Comparison of ENCODE assay signal across 8 mouse cellular contexts in the genomic region with DNA sequence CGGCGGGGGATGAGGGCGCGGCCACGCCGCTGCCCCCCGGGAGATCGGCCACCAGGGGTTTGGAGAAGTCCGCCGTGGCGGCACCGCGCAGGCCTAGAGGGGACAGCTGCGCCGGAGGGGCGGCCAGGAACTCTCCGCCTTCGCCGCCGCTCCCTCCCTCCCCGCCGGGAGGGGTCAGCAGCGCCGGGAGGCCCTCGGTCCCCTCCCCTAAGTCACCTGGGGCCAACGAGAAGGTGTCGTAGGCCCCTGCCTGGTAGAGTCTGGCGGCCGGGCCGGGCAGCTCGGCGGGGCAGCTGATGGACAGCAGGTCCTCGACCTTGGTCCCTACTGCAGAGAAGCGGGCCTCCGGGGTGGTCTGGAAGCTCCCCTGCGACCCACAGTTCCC. TPM values are rescaled to one million over a fixed set of nuclear protein-coding genes. Genes with fewer than 3 reads are reported as not detected.
A peak's percentile ranks its signal among the peaks of the same experiment; 100 is the strongest.
DNase-seq lines count a peak whose midpoint lies in the region; ATAC-seq and TF ChIP-seq lines count a peak whose summit lies in the region.
"Had no signal": no experiment of that assay in that cellular context is flagged by ENCODE, and none has a peak within 500 bp of the region (broad histone marks: within the 10 kb centered on the region; RNA-seq: fewer than 3 reads in every experiment).

No protein-coding gene starts in this region.

- H3K4me2 ChIP-seq in liver, embryonic 11.5 days: peak overlapping the region; percentile 51
- H3K4me2 ChIP-seq in liver, postnatal 0 days (ENCODE audit: low read depth, low read length): no peak overlapping the region
- peak overlapping the region; percentile 81 for H3K4me2 ChIP-seq in hindbrain, embryonic 16.5 days (ENCODE audit: low read length)
- peak overlapping the region; percentile 77 for H3K4me2 ChIP-seq in neural tube, embryonic 12.5 days (replicated peaks)

- H3K4me3 ChIP-seq in liver, embryonic 11.5 days (ENCODE audit: low read depth, low read length): peak overlapping the region; percentile 38
- H3K4me3 ChIP-seq in liver, postnatal 0 days (ENCODE audit: low read depth, low read length): no peak overlapping the region
- H3K4me3 ChIP-seq in forebrain, embryonic 10.5 days: peak overlapping the region; percentile 57
- peak overlapping the region; percentile 51 for H3K4me3 ChIP-seq in hindbrain, embryonic 16.5 days (ENCODE audit: low read length)
- H3K4me3 ChIP-seq in neural tube, embryonic 12.5 days: peak overlapping the region; percentile 36

- H3K27me3 ChIP-seq in liver, embryonic 11.5 days (replicated peaks; ENCODE audit: control insufficient read depth, insufficient read depth, low read length): peaks cover 84% of the 10 kb centered on the region
- peaks cover 61% of the 10 kb centered on the region for H3K27me3 ChIP-seq in liver, postnatal 0 days (ENCODE audit: insufficient read depth, low read length)
- H3K27me3 ChIP-seq in forebrain, embryonic 10.5 days (ENCODE audit: poor library complexity, severe bottlenecking): peaks cover 92% of the 10 kb centered on the region
- peaks cover 48% of the 10 kb centered on the region for H3K27me3 ChIP-seq in hindbrain, embryonic 16.5 days (replicated peaks; ENCODE audit: control insufficient read depth, insufficient read depth, low read length)
- peaks cover 85% of the 10 kb centered on the region for H3K27me3 ChIP-seq in neural tube, embryonic 12.5 days (replicated peaks)

- H3K4me1 ChIP-seq in liver, embryonic 11.5 days (replicated peaks; ENCODE audit: control insufficient read depth, insufficient read depth, low read length): peaks cover 8% of the 10 kb centered on the region
- H3K4me1 ChIP-seq in liver, postnatal 0 days (ENCODE audit: insufficient read depth): peaks cover 7% of the 10 kb centered on the region; the same call in 1 of the 2 replicates
- H3K4me1 ChIP-seq in forebrain, embryonic 10.5 days: peaks cover 29% of the 10 kb centered on the region
- H3K4me1 ChIP-seq in hindbrain, embryonic 16.5 days (ENCODE audit: control insufficient read depth, insufficient read depth, low read depth, low read length): peaks cover 20% of the 10 kb centered on the region
- H3K4me1 ChIP-seq in neural tube, embryonic 12.5 days: peaks cover 27% of the 10 kb centered on the region

- H3K9ac ChIP-seq in liver, embryonic 11.5 days (ENCODE audit: low read depth, low read length): no peak overlapping the region
- H3K9ac ChIP-seq in liver, postnatal 0 days (replicated peaks): no peak overlapping the region
- peak overlapping the region; percentile 41; the same call in 1 of the 2 replicates for H3K9ac ChIP-seq in hindbrain, embryonic 16.5 days (ENCODE audit: low read depth, low read length)
- H3K9ac ChIP-seq in neural tube, embryonic 12.5 days: no peak overlapping the region

- no peaks in the 10 kb centered on the region for H3K9me3 ChIP-seq in liver, embryonic 11.5 days (ENCODE audit: control insufficient read depth, low read length)
- no peaks in the 10 kb centered on the region for H3K9me3 ChIP-seq in liver, postnatal 0 days (ENCODE audit: low read length)
- no peaks in the 10 kb centered on the region for H3K9me3 ChIP-seq in forebrain, embryonic 10.5 days
- no peaks in the 10 kb centered on the region for H3K9me3 ChIP-seq in hindbrain, embryonic 16.5 days (ENCODE audit: control insufficient read depth, low read length)
- no peaks in the 10 kb centered on the region for H3K9me3 ChIP-seq in neural tube, embryonic 12.5 days

- TF ChIP-seq CTCF in liver, postnatal 0 days (IDR thresholded peaks at IDR 0.05; ENCODE audit: low read depth): no peak

- ATAC-seq in liver, embryonic 11.5 days (replicated peaks; ENCODE audit: low FRiP score): no peak
- ATAC-seq in liver, postnatal 0 days: no peak
- ATAC-seq in hindbrain, embryonic 16.5 days: no peak
- no peak for ATAC-seq in neural tube, embryonic 12.5 days (ENCODE audit: low FRiP score, low read depth)
- ATAC-seq: activated CD4-positive, CD25-positive, alpha-beta regulatory T cell, adult 4 months had no signal

- WGBS in liver, embryonic 11.5 days: 2% methylated on average over 34 of the region's 36 CpGs
- under 1% methylated on average over 28 of the region's 36 CpGs for whole genome bisulfite sequencing in liver, postnatal 0 days (ENCODE audit: insufficient replicate concordance)
- WGBS in forebrain, embryonic 10.5 days: under 1% methylated on average over 27 of the region's 36 CpGs
- 1% methylated on average over 34 of the region's 36 CpGs for WGBS in hindbrain, embryonic 16.5 days
- under 1% methylated on average over 36 of the region's 36 CpGs for WGBS in neural tube, embryonic 12.5 days

- no peak for DNase-seq in liver, embryonic 11.5 days (ENCODE audit: low spot score)
- DNase-seq in liver, postnatal 0 days: no peak
- DNase-seq in forebrain, embryonic 10.5 days (ENCODE audit: extremely low spot score, low spot score): no peak
- no peak for DNase-seq in adrenal gland, postnatal 10 days
- DNase-seq in ovary, postnatal 36 days (ENCODE audit: low spot score): no peak

- no peak overlapping the region for H3K27ac ChIP-seq in liver, embryonic 11.5 days (ENCODE audit: low read depth, low read length)
- H3K27ac ChIP-seq in liver, postnatal 0 days (ENCODE audit: low read depth): no peak overlapping the region
- no peak overlapping the region for H3K27ac ChIP-seq in forebrain, embryonic 10.5 days
- no peak overlapping the region for H3K27ac ChIP-seq in hindbrain, embryonic 16.5 days (ENCODE audit: low read depth, low read length)
- no peak overlapping the region for H3K27ac ChIP-seq in neural tube, embryonic 12.5 days

- no peak for TF ChIP-seq EP300 in liver, postnatal 0 days (IDR thresholded peaks at IDR 0.05; ENCODE audit: low read depth)

- no peaks in the 10 kb centered on the region for H3K36me3 ChIP-seq in liver, embryonic 11.5 days (ENCODE audit: control insufficient read depth, insufficient read depth, low read length)
- H3K36me3 ChIP-seq in liver, postnatal 0 days (replicated peaks; ENCODE audit: insufficient read depth, low read length): no peaks in the 10 kb centered on the region
- H3K36me3 ChIP-seq in forebrain, embryonic 10.5 days (replicated peaks): no peaks in the 10 kb centered on the region
- H3K36me3 ChIP-seq in hindbrain, embryonic 16.5 days (ENCODE audit: control insufficient read depth, insufficient read depth, low read length): no peaks in the 10 kb centered on the region
- H3K36me3 ChIP-seq in neural tube, embryonic 12.5 days: no peaks in the 10 kb centered on the region

RNA-seq across cellular contexts. Expression of gene Egr4, which starts 1.3 kb away (rescaled TPM):
- not detected in 2 replicates for polyA plus RNA-seq in liver, embryonic 11.5 days (2014; fragmentation: Nextera tagmentation; extraction: Ambion mirVana)
- polyA plus RNA-seq in liver, postnatal 0 days (2015; fragmentation: Nextera tagmentation; extraction: Ambion mirVana): not detected in 2 replicates
- not detected in 2 replicates for polyA plus RNA-seq in forebrain, embryonic 10.5 days (2016; fragmentation: Nextera tagmentation; extraction: Ambion mirVana)
- polyA plus RNA-seq in hindbrain, embryonic 16.5 days (2015; fragmentation: Nextera tagmentation; extraction: Ambion mirVana): not detected in 2 replicates
- polyA plus RNA-seq in neural tube, embryonic 12.5 days (2016; fragmentation: Nextera tagmentation; extraction: Ambion mirVana): not detected in 2 replicates
- under 1 TPM in 1 of 2 experiments, not detected in 1; 0.21 TPM for total RNA-seq in adrenal gland, postnatal 10 days (2021)
- polyA plus RNA-seq: activated CD4-positive, CD25-positive, alpha-beta regulatory T cell, adult 4 months had no signal

RNA-seq across cellular contexts. Expression of gene Fbxo41, which starts 9.3 kb away (rescaled TPM):
- polyA plus RNA-seq in liver, embryonic 11.5 days (2014; fragmentation: Nextera tagmentation; extraction: Ambion mirVana): 0.04 and 0.08 TPM in 2 replicates
- not detected in 2 replicates for polyA plus RNA-seq in liver, postnatal 0 days (2015; fragmentation: Nextera tagmentation; extraction: Ambion mirVana)
- 0.48 and 0.64 TPM in 2 replicates for polyA plus RNA-seq in forebrain, embryonic 10.5 days (2016; fragmentation: Nextera tagmentation; extraction: Ambion mirVana)
- polyA plus RNA-seq in hindbrain, embryonic 16.5 days (2015; fragmentation: Nextera tagmentation; extraction: Ambion mirVana): 9.8 and 10.3 TPM in 2 replicates
- 2.6 and 2.7 TPM in 2 replicates for polyA plus RNA-seq in neural tube, embryonic 12.5 days (2016; fragmentation: Nextera tagmentation; extraction: Ambion mirVana)
- total RNA-seq in adrenal gland, postnatal 10 days (2021): 1 to 10 TPM in 1 of 2 experiments, under 1 TPM in 1; 0.60 to 1.4 TPM
